ENCODE assay signal across 8 mouse cellular contexts in genomic region chr9:59034836-59035235, GRCm38 (mm10). TPM values are rescaled to one million over a fixed set of nuclear protein-coding genes. Genes with fewer than 3 reads are reported as not detected.
DNase-seq lines count a peak whose midpoint lies in the region; ATAC-seq and TF ChIP-seq lines count a peak whose summit lies in the region.

No protein-coding gene starts in this region.

- peaks cover 5% of the 10 kb centered on the region for H3K4me1 ChIP-seq in cortical plate, adult 2 months (ENCODE audit: control insufficient read depth, insufficient read depth, low read length)
- peaks cover 34% of the 10 kb centered on the region for H3K4me1 ChIP-seq in hindbrain, embryonic 13.5 days (replicated peaks)
- H3K4me1 ChIP-seq in lung, embryonic 15.5 days = peaks cover 21% of the 10 kb centered on the region

- peak overlapping the region; percentile 94 for H3K9ac ChIP-seq in hindbrain, embryonic 13.5 days
- H3K9ac ChIP-seq in lung, embryonic 15.5 days = no peak overlapping the region

- no peaks in the 10 kb centered on the region for H3K36me3 ChIP-seq in C2C12 (ENCODE audit: control insufficient read depth, insufficient read depth)
- no peaks in the 10 kb centered on the region for H3K36me3 ChIP-seq in hindbrain, embryonic 13.5 days
- no peaks in the 10 kb centered on the region for H3K36me3 ChIP-seq in lung, embryonic 15.5 days

- H3K9me3 ChIP-seq in hindbrain, embryonic 13.5 days = no peaks in the 10 kb centered on the region
- H3K9me3 ChIP-seq in lung, embryonic 15.5 days = no peaks in the 10 kb centered on the region

- no peak for DNase-seq in spleen, postnatal 10 days (ENCODE audit: low spot score in 2 of 2)
- no peak for DNase-seq in urinary bladder, adult 2 months (ENCODE audit: low spot score)
- DNase-seq in layer of hippocampus, postnatal 25 days (ENCODE audit: extremely low spot score in 1 of 2, low spot score in 1 of 2) = no peak
- no peak for DNase-seq in spleen, postnatal 4 days (ENCODE audit: low spot score in 2 of 2)

- H3ac ChIP-seq in C2C12 (ENCODE audit: control insufficient read depth, insufficient read length, low read depth) = no peak overlapping the region

- H3K4me3 ChIP-seq in C2C12 (ENCODE audit: insufficient read depth, poor library complexity, severe bottlenecking) = peak overlapping the region; percentile 78
- peak overlapping the region; percentile 63 for H3K4me3 ChIP-seq in cortical plate, adult 2 months (ENCODE audit: insufficient read depth, low read length)
- H3K4me3 ChIP-seq in hindbrain, embryonic 13.5 days = peak overlapping the region; percentile 88
- peak overlapping the region; percentile 91 for H3K4me3 ChIP-seq in lung, embryonic 15.5 days

- peak overlapping the region; percentile 83 for H3K4me2 ChIP-seq in hindbrain, embryonic 13.5 days
- peak overlapping the region; percentile 71 for H3K4me2 ChIP-seq in lung, embryonic 15.5 days

- peaks cover 42% of the 10 kb centered on the region for H3K79me3 ChIP-seq in C2C12 (ENCODE audit: low read depth)

- no peaks in the 10 kb centered on the region for H3K27me3 ChIP-seq in C2C12 (ENCODE audit: control insufficient read depth, insufficient read depth, insufficient read length)
- no peaks in the 10 kb centered on the region for H3K27me3 ChIP-seq in hindbrain, embryonic 13.5 days
- H3K27me3 ChIP-seq in lung, embryonic 15.5 days = no peaks in the 10 kb centered on the region

- no peak for ATAC-seq in hindbrain, embryonic 13.5 days (ENCODE audit: low FRiP score)
- no peak for ATAC-seq in lung, embryonic 15.5 days (ENCODE audit: borderline replicate concordance, extremely low read depth, low FRiP score, low TSS enrichment)

- peaks cover 70% of the 10 kb centered on the region for H3K79me2 ChIP-seq in C2C12 (ENCODE audit: control insufficient read depth, insufficient read depth)

- 38% methylated on average over 5 of the region's 5 CpGs for WGBS in hindbrain, embryonic 13.5 days
- WGBS in lung, embryonic 15.5 days = 16% methylated on average over 5 of the region's 5 CpGs

- TF ChIP-seq CTCF in C2C12 (IDR thresholded peaks at IDR 0.05; ENCODE audit: control insufficient read depth, insufficient read depth, insufficient read length) = no peak
- no peak for TF ChIP-seq CTCF in cortical plate, adult 2 months (IDR thresholded peaks at IDR 0.05; ENCODE audit: extremely low read depth, insufficient read depth, low read length)

- TF ChIP-seq POLR2A in cortical plate, adult 2 months (IDR thresholded peaks at IDR 0.05; ENCODE audit: extremely low read depth, insufficient read depth, low read length) = no peak

- no peak overlapping the region for H3K27ac ChIP-seq in cortical plate, adult 2 months (ENCODE audit: insufficient read depth, low read length)
- H3K27ac ChIP-seq in hindbrain, embryonic 13.5 days = peak overlapping the region; percentile 100; the same call in 1 of the 2 replicates
- H3K27ac ChIP-seq in lung, embryonic 15.5 days = no peak overlapping the region

TF ChIP-seq in C2C12, 6 proteins besides CTCF, POLR2A, EP300 and RAD21:
- TF ChIP-seq FOSL1 (IDR thresholded peaks at IDR 0.05; ENCODE audit: insufficient read depth, low read length, poor library complexity, severe bottlenecking) (no peak), MYOD1 (IDR thresholded peaks at IDR 0.05; ENCODE audit: control insufficient read depth, insufficient read length, low read depth) (no peak), CEBPB (IDR thresholded peaks at IDR 0.05; ENCODE audit: low read depth) (no peak), MAX (IDR thresholded peaks at IDR 0.05) (no peak), USF1 (IDR thresholded peaks at IDR 0.05; ENCODE audit: low read depth) (no peak), MYOG (IDR thresholded peaks at IDR 0.05; ENCODE audit: control insufficient read depth, extremely low read depth, insufficient read length) (no peak)

RNA-seq across cellular contexts. Expression of gene Neo1, which starts 1.4 kb away (rescaled TPM):
- 35.1 TPM for polyA plus RNA-seq in C2C12 (2012; fragmentation: generic; extraction: Trizol)
- 39.0 and 40.2 TPM in 2 replicates for polyA plus RNA-seq in cortical plate, adult 2 months (2012; rRNA removed)
- polyA plus RNA-seq in hindbrain, embryonic 13.5 days (2015; fragmentation: Nextera tagmentation; extraction: Ambion mirVana) = 36.5 and 39.1 TPM in 2 replicates
- polyA plus RNA-seq in lung, embryonic 15.5 days (2015; fragmentation: Nextera tagmentation; extraction: Ambion mirVana) = 41.2 and 44.0 TPM in 2 replicates
- 27.0 and 38.7 TPM in 2 replicates for polyA plus RNA-seq in urinary bladder, adult 2 months (2012; rRNA removed)
- 10 to 100 TPM; 86.9 to 88.5 TPM for total RNA-seq in layer of hippocampus, postnatal 25 days (2021)
